Mouse (Mus musculus): ENCODE measurements around the gene Slc22a21.

DNA sequence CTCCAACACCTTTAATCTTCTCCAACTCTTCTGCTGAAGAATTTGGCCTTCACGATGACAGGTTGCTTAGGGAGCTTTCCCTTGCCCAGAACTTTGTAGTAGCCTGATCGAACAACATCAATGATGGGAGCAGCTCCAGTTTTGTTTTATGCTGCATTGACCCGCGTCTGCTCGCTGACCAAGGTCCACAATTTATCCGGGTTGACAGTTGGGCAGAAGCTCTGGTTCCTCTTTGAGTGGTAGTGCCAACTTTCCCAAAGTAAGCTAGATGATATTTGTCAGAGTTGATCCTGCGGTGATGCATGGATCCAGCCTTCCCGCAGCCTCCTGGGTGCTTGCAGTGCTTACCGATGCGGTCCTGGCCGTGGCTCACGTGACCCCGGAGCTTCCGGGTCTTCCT is 77.4 kb downstream of the Slc22a21 start:
- TF ChIP-seq CTCF (IDR thresholded peaks at IDR 0.05; ENCODE audit: extremely low read depth, insufficient read depth, insufficient read length, insufficient replicate concordance) (no peak), POLR2A (IDR thresholded peaks at IDR 0.05; ENCODE audit: low read depth, low read length) (no peak)

Data from spleen, adult 2 months (tissue).